Mouse (Mus musculus): ENCODE measurements at regions not wholly inside any gene's neighbourhood (a gene's known extent, or its start where the extent isn't known, plus 50 kb on each side); places are given as distances from the start of the nearest gene placed in this dataset.
"Not testable (repeated sequence)": the region's sequence is repeated elsewhere in the genome, so short reads cannot be mapped to it uniquely, and the experiment has no call there.

DNA sequence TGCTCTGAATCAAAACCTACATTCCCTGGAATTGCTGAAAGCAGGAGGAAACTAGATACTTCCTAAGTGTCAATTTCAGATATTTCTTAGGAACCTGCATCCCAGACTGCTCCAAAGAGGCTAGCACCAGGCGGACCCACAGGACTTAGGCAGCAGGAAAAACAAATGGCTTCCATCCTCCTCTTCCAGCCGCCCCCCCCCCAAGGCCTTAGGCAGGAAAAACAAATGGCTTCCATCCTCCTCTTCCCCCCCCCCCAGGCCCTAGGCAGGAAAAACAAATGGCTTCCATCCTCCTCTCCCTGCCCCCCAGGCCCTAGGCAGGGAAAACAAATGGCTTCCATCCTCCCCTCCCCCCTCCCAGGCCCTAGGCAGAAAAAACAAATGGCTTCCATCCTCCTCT lies 64.5 kb upstream of the Nap1l2 start:
- DNase-seq: no peak
- intact Hi-C loops (cut with DNase I): no loop called here

- DNase-seq; intact Hi-C loops (cut with DNase I): not testable (repeated sequence)
Observed at GRCm38 (mm10) chrX:103251478-103251877, 65.0 kb upstream of the Nap1l2 start.

- DNase-seq; intact Hi-C loops (cut with DNase I): not testable (repeated sequence)
Observed at GRCm38 (mm10) chrX:103252056-103252850, 65.8 kb upstream of the Nap1l2 start.

- no peak for DNase-seq
- intact Hi-C loops (cut with DNase I): no loop called here
Observed at GRCm38 (mm10) chrX:103252881-103253280, 66.4 kb upstream of the Nap1l2 start.

DNA sequence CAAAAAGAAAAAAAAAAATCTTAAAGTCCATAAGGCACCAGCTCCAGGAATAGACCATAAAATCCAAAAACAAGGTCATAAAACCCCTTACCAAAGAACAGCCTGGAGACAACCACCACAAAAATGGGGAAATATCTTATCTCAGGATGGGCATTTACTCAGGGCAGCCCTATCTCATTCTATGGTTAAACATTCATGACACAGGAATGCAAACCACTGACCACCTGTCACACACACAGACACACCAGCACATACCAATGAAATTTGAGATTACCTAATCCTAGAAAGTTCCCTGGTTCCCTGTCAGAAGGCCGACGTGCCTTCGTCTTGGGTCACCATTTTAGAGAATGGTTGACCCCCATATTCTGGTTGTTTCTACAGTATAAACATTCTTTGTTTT lies 66.3 kb upstream of the Cdx4 start:
- no peak for DNase-seq
- intact Hi-C loops (cut with DNase I): no loop called here

- intact Hi-C loops (cut with DNase I): loop anchor here (1.0 kb wide), 2 partner anchors 111 to 181 kb away; no protein-coding TSS in a partner anchor
- DNase-seq: peak; percentile 2 to 9
Observed at GRCm38 (mm10) chrX:103259882-103260281, 61.3 kb upstream of the Cdx4 start.

All from heart, postnatal 36 days (tissue).